Mouse (Mus musculus): Measurements from ENCODE around the gene Ms4a4b.
"Not testable (repeated sequence)": the region's sequence is repeated elsewhere in the genome, so short reads cannot be mapped to it uniquely, and the experiment has no call there.

Ms4a4b gene

DNA sequence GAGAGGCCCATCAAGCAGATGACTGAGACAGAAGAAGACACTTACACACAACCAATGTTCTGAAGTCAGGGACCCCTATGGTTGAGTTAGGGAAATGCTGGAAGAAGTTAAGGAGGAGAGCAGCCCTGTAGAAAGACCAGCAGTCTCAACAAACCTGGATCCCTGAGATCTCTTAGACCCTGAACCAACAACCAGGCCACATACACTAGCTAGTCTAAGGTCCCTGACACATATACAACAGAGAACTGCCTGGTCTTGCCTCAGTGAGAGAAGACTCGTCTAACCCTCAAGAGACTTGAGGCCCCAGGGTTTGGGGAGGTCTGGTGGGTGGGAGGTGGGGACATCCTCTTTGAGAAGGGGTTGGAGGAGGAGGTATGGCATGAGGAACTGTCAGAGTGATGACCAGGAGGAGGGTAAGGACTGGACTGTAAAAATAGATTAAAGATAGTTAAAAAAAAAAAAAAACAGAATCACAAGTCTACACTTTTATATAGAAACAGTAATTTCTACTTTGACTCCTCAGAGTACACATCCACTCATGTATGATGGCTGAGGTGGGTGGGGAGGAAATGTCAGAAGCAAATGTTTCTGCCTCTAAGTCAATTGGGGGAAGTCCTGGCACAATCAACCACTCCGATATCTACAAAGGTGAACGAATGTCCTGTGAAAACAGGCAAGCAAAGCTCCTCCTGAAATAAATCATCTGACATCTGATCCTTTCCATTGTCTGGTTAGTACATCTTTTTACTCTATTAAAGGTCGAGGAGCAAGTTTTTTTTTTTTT, 48.2 kb downstream of the Ms4a4b start:
- DNase-seq = no peak

GRCm38 (mm10) chr19:11492671-11493070, 49.3 kb downstream of the Ms4a4b start:
- no peak for DNase-seq

- DNase-seq = no peak
These were observed 51.2 kb downstream of the Ms4a4b start for GRCm38 (mm10) chr19:11494519-11494918.

DNA sequence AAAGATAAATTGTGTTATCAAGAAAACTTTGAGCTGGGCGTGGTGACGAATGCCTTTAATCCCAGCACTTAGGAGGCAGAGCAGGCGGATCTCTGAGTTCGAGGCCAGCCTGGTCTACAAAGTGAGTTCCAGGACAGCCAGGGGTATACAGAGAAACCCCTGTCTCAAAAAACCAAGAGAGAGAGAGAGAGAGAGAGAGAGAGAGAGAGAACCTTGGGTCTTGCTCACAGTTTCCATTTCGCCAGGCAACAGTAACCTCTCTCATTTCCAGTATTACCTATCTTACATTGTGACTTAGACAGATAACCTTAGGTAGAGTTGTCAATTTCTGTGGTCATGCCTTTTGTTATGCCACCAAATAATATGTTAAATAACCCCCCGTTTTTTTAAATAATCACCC, 53.0 kb downstream of the Ms4a4b start:
- DNase-seq = no peak

DNA sequence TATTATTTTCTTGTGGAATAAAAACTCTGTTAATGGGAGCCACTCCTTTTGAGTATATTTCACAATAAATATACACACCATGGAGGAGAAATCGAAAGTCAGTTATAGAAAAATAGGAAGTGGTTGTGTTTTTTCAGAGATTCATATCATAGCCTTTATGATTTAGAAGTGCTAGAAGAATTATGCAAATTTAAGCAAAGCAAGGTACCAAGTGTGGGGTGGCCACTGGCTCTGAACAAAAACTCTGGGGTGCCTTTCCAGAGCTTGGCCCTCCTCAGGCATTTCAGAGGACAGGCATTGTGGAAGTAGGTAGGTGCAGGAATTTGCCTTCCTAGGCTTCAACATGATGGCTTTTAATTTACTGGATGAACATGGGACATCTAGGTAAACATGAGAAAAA, 53.9 kb downstream of the Ms4a4b start:
- DNase-seq = not testable (repeated sequence)

GRCm38 (mm10) chr19:11500796-11501195, 57.4 kb downstream of the Ms4a4b start:
- DNase-seq = no peak

DNA sequence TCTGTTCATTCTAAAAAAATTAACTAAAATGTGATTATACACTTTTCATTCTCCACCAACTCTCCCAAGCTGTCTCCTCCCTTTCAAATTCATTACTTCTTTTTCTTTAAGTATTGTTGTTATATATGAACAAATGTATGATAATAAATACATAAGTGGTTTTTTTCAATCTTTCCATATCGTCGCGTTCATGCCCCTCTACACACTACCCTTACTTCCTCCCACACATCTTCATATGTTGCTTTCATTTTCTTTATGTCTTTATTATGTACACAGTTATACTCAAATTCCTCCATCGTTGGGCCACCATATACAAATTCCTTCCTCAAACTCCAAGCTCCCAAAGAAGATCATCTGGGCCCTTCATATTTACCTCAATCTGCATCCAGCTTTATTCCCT, 58.0 kb downstream of the Ms4a4b start:
- no peak for DNase-seq

- no peak for DNase-seq
These were observed 61.5 kb downstream of the Ms4a4b start for GRCm38 (mm10) chr19:11504857-11505256.

- DNase-seq = no peak
These were observed 70.1 kb downstream of the Ms4a4b start for GRCm38 (mm10) chr19:11513458-11513857.

- DNase-seq = no peak
These were observed 72.9 kb downstream of the Ms4a4b start, which contains the start of gene Ms4a6b for GRCm38 (mm10) chr19:11516246-11516645. Gene Ms4a6b, plus strand, starts transcription at chr19:11516512.

All from kidney, postnatal 25 days (tissue).